Mouse (Mus musculus) lung, postnatal 0 days (tissue): Measurements from ENCODE around the gene Zcchc17. TPM values are rescaled to one million over a fixed set of nuclear protein-coding genes. Genes with fewer than 3 reads are reported as not detected.

Experiments used
- ATAC-seq: fragments of 200-750 bp; cut with Nextera tagmentation; 2 replicates; pipeline ENCODE4 v1.8.0; 2017; ENCODE audit warnings: moderate library complexity
- DNase-seq: peaks from one replicate; pipeline ENCODE4 v3.0.0-alpha.2; 2016; ENCODE audit warnings: low spot score
- H3K27ac ChIP-seq: fragments of 300-500 bp; sonication (generic); 2 replicates; pipeline ENCODE4 v1.5.1; 2014; ENCODE audit warnings: antibody characterized with exemption, mild to moderate bottlenecking, low read length, mixed read lengths
- H3K27me3 ChIP-seq: fragments of 300-500 bp; sonication (generic); replicated peaks from 2 replicates; pipeline ENCODE4 v1.6.1; 2014; ENCODE audit warnings: low read length, mixed read lengths; ENCODE audit not compliant: insufficient read depth
- H3K36me3 ChIP-seq: fragments of 300-500 bp; sonication (generic); 2 replicates; pipeline ENCODE4 v1.6.1; 2014; ENCODE audit warnings: low read length, mixed read lengths; ENCODE audit not compliant: insufficient read depth
- H3K4me1 ChIP-seq: fragments of 300-500 bp; sonication (generic); 2 replicates; pipeline ENCODE4 v1.6.1; 2014; ENCODE audit warnings: antibody characterized with exemption, low read depth, low read length, mixed read lengths; ENCODE audit not compliant: insufficient read depth
- H3K4me2 ChIP-seq: fragments of 300-500 bp; sonication (generic); replicated peaks from 2 replicates; pipeline ENCODE4 v1.6.1; 2014; ENCODE audit warnings: low read depth, mild to moderate bottlenecking, low read length, moderate library complexity, mixed read lengths
- H3K4me3 ChIP-seq: fragments of 300-500 bp; sonication (generic); 2 replicates; pipeline ENCODE4 v1.5.1; 2014; ENCODE audit warnings: low read depth, low read length
- H3K9ac ChIP-seq: fragments of 300-500 bp; sonication (generic); replicated peaks from 2 replicates; pipeline ENCODE4 v1.6.1; 2014; ENCODE audit warnings: low read depth, mild to moderate bottlenecking
- H3K9me3 ChIP-seq: fragments of 300-500 bp; sonication (generic); 2 replicates; pipeline ENCODE4 v1.6.1; 2016; ENCODE audit warnings: low read length, mixed read lengths
- CTCF ChIP-seq: IDR thresholded peaks from 2 replicates; pipeline ENCODE4 v1.5.1; 2016; ENCODE audit warnings: antibody characterized with exemption, mild to moderate bottlenecking
- EP300 ChIP-seq: IDR thresholded peaks from 2 replicates; pipeline ENCODE4 v1.6.1; 2016; ENCODE audit warnings: antibody characterized with exemption, mild to moderate bottlenecking, control low read depth
- WGBS: fragments of 180-500 bp; shearing (Covaris S2); extraction: QIAGEN DNeasy Blood & Tissue Kit; methylation state at CpG from one replicate; pipeline ENCODE4 v1.1.7; 2014; 5-methylcytosine and 5-hydroxymethylcytosine counted together
- polyA plus RNA-seq: library from polyadenylated mRNA; unstranded; fragments of >200 nt; fragmentation: Nextera tagmentation; extraction: Ambion mirVana; gene quantifications from 2 replicates; pipeline ENCODE4 v1.2.1, GENCODE M21; 2015

Zcchc17 gene
- polyA plus RNA-seq, 1 experiment from 2014 or later = 48.2 TPM

GRCm38 (mm10) chr4:130274346-130275015 is 85.3 kb downstream of the Zcchc17 start:
- DNase-seq (no peak), ATAC-seq (peak; percentile 24; the same call in 1 of the 2 replicates)
- H3K27me3 ChIP-seq = peaks cover 14% of the 10 kb centered on the region; the same call in 1 of the 2 replicates
- no peak overlapping the region for H3K27ac ChIP-seq
- H3K4me3 ChIP-seq = peak overlapping the region; percentile 48
- H3K9ac ChIP-seq = peak overlapping the region; percentile 32; the same call in 1 of the 2 replicates
- no peak for TF ChIP-seq CTCF
- TF ChIP-seq EP300 = no peak
- H3K36me3 ChIP-seq = no peaks in the 10 kb centered on the region
- H3K4me2 ChIP-seq = peak overlapping the region; percentile 78
- peaks cover 6% of the 10 kb centered on the region; the same call in 1 of the 2 replicates for H3K4me1 ChIP-seq
- no peaks in the 10 kb centered on the region for H3K9me3 ChIP-seq
- WGBS = 2% methylated on average over 29 of the region's 29 CpGs

- Histone ChIP-seq H3K4me3 (0 out of 2 replicates have a peak overlapping the region, but pooled peaks have one; percentile 48), H3K9ac (no peak overlapping the region), H3K27me3 (peaks cover 14% of the 10 kb centered on the region; the same call in 1 of the 2 replicates), H3K9me3 (no peaks in the 10 kb centered on the region), H3K4me1 (peaks cover 6% of the 10 kb centered on the region; the same call in 1 of the 2 replicates), H3K27ac (no peak overlapping the region), H3K4me2 (peak overlapping the region; percentile 78), H3K36me3 (no peaks in the 10 kb centered on the region)
- WGBS = 13% methylated on average over 11 of the region's 12 CpGs
- TF ChIP-seq CTCF = no peak
- no peak for TF ChIP-seq EP300
- peak; percentile 46 for ATAC-seq
- DNase-seq = peak; percentile 43
These were observed 85.9 kb downstream of the Zcchc17 start for GRCm38 (mm10) chr4:130273698-130274345.

- Histone ChIP-seq H3K4me3 (no peak overlapping the region), H3K27ac (no peak overlapping the region)
These were observed 89.0 kb downstream of the Zcchc17 start for GRCm38 (mm10) chr4:130270611-130271347.

GRCm38 (mm10) chr4:130270089-130270488 is 89.7 kb downstream of the Zcchc17 start:
- Histone ChIP-seq H3K4me1 (peaks cover 6% of the 10 kb centered on the region; the same call in 1 of the 2 replicates), H3K27me3 (peaks cover 6% of the 10 kb centered on the region; the same call in 1 of the 2 replicates), H3K9ac (no peak overlapping the region), H3K9me3 (no peaks in the 10 kb centered on the region), H3K4me2 (no peak overlapping the region), H3K4me3 (no peak overlapping the region), H3K36me3 (no peaks in the 10 kb centered on the region), H3K27ac (no peak overlapping the region)
- 62% methylated on average over 8 of the region's 8 CpGs for WGBS
- DNase-seq = no peak
- TF ChIP-seq CTCF = no peak
- TF ChIP-seq EP300 = no peak
- no peak for ATAC-seq

More at GRCm38 (mm10) chr4:130270611-130271347, 89.0 kb downstream of the Zcchc17 start:
- Histone ChIP-seq H3K9ac (no peak overlapping the region), H3K4me1 (peaks cover 6% of the 10 kb centered on the region; the same call in 1 of the 2 replicates), H3K9me3 (no peaks in the 10 kb centered on the region), H3K27me3 (peaks cover 11% of the 10 kb centered on the region; the same call in 1 of the 2 replicates), H3K36me3 (no peaks in the 10 kb centered on the region), H3K4me2 (no peak overlapping the region)
- DNase-seq (no peak), ATAC-seq (no peak)
- WGBS = 76% methylated on average over 6 of the region's 6 CpGs
- TF ChIP-seq CTCF (no peak), EP300 (no peak)

- Histone ChIP-seq H3K4me2 (no peak overlapping the region), H3K9me3 (no peaks in the 10 kb centered on the region), H3K9ac (no peak overlapping the region), H3K4me3 (no peak overlapping the region), H3K4me1 (no peaks in the 10 kb centered on the region), H3K36me3 (no peaks in the 10 kb centered on the region), H3K27ac (no peak overlapping the region), H3K27me3 (no peaks in the 10 kb centered on the region)
- DNase-seq (no peak), ATAC-seq (no peak)
- 75% methylated on average over 10 of the region's 10 CpGs for WGBS
- TF ChIP-seq EP300 (no peak), CTCF (no peak)
These were observed 91.0 kb downstream of the Zcchc17 start for GRCm38 (mm10) chr4:130268736-130269135.

- peak overlapping the region; percentile 57; the same call in 1 of the 2 replicates for H3K27ac ChIP-seq
These were observed 92.7 kb downstream of the Zcchc17 start for GRCm38 (mm10) chr4:130267069-130267468.

More at GRCm38 (mm10) chr4:130267069-130267468, 92.7 kb downstream of the Zcchc17 start:
- Histone ChIP-seq H3K4me3 (no peak overlapping the region), H3K9me3 (no peaks in the 10 kb centered on the region), H3K4me1 (no peaks in the 10 kb centered on the region), H3K36me3 (no peaks in the 10 kb centered on the region), H3K4me2 (peak overlapping the region; percentile 27), H3K27me3 (no peaks in the 10 kb centered on the region), H3K9ac (no peak overlapping the region)
- ATAC-seq (peak; percentile 86), DNase-seq (peak; percentile 77)
- TF ChIP-seq CTCF = no peak
- TF ChIP-seq EP300 = no peak
- 65% methylated on average over 7 of the region's 7 CpGs for WGBS
